Mouse (Mus musculus) kidney, adult 2 months (tissue): Measurements from ENCODE around the gene Tsks.

Experiments
- CTCF ChIP-seq: fragments of 200-500 bp; conservative IDR thresholded peaks from 2 replicates; pipeline ENCODE4 v1.5.1; 2011; ENCODE audit warnings: low read depth, mild to moderate bottlenecking, control low read depth, low read length, moderate library complexity, mixed read lengths; ENCODE audit not compliant: insufficient read depth, insufficient read length
- POLR2A ChIP-seq: fragments of 200-500 bp; IDR thresholded peaks from one replicate; pipeline ENCODE4 v1.6.1; 2011; ENCODE audit warnings: low read depth, low read length, control low read depth

GRCm38 (mm10) chr7:44996672-44997071, 53.7 kb downstream of the Tsks start:
- TF ChIP-seq POLR2A (no peak), CTCF (no peak)
